Mouse (Mus musculus) c-Kit-negative CD71-positive TER-119-positive erythroid progenitor cells, embryonic 14.5 days (primary cell): ENCODE results near the gene Zfp420.
A peak's percentile ranks its signal among the peaks of the same experiment; 100 is the strongest.
"Not testable (repeated sequence)": the region's sequence is repeated elsewhere in the genome, so short reads cannot be mapped to it uniquely, and the experiment has no call there.

Experiments
- DNase-seq: peaks from one replicate; pipeline ENCODE4 v3.0.0-alpha.2; 2013; ENCODE audit warnings: low read depth, low spot score

The Zfp420 gene

DNA sequence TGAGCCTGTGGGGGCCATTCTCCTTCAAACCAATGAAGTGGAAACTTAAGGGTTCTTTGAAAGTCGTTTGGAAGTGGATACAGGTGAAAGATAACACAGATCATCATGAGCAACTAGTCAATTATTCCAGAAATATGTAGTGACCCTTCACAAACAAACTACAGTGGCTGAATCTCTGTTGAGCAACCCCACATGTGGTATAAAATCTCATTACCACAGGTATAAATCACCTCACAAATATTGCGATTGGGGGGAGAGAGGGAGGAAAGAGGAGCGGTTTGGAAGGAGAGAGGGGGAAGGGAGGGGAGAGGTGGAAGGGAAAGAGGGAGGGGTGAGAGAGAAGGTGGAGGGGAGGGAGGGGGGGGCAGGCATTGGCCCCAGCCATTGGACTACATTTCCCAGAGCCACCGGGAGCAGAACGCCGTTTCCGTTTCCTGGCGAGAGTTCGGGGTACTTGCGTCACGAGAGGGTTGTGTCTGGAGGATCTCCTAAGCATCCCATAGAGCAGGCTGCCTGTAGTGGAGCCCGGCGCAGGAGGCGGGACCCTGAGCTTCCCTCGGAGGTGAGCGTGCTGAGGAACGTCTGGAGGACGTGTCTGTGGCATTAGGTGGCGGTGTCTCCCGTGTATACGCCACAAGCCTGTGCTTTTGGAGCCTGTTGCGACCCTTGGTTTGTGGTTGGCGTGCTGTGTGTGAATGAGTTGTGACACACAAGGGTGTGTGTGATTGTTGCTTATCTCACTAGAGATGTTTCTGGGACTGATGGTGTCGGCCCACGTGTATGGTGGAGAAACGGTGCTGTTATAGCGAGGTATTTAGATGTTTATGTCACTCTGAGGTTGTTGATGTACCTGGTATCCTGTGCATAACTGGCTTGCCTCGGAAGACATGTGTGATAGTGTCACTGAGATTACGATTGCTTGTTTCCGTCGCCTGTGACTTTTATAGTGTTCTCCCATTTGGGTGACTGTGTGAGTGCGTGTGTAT, at the start of gene Zfp420:
Gene Zfp420 (plus strand): TSS at position 448 of the 986 bp plus-strand sequence.
- no peak for DNase-seq

DNA sequence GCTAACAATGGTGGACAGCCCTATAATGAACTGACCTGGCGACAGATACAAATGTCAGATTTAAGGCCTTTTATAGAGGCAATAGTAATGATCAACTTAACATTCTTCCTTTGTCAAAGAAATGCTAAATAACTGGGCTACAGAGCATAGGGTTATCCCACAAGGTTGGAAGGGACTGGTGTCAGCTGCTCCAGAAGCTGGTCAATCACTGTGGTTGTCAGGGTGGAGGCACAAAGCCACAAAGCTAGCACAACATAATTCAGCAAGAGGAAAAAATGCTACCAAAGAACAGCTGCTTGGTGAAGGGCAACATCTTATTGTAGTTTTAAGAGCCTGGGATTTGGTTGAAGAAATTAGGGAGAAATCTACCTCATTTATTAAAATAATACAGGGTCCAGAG, 47.5 kb upstream of the Zfp420 start:
- no peak for DNase-seq

DNA sequence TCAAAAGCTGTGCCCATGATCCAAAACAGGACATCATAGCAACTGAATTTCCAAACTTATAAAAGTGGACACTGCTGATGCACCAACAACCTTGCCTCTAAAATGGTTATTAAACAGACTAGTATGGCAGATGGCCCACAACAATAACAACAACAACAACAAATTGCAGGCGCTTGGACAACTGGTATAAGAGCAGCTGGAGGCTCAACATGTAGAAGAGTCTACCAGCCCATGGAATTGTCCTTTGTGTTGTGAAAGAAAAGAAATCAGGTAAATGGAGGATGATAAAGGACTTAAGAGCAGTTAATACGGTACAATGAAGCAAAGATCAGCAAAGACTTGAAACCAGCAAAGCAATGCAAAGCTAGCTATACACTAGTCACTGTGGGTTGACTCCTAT, 45.4 kb upstream of the Zfp420 start:
- DNase-seq: no peak

DNA sequence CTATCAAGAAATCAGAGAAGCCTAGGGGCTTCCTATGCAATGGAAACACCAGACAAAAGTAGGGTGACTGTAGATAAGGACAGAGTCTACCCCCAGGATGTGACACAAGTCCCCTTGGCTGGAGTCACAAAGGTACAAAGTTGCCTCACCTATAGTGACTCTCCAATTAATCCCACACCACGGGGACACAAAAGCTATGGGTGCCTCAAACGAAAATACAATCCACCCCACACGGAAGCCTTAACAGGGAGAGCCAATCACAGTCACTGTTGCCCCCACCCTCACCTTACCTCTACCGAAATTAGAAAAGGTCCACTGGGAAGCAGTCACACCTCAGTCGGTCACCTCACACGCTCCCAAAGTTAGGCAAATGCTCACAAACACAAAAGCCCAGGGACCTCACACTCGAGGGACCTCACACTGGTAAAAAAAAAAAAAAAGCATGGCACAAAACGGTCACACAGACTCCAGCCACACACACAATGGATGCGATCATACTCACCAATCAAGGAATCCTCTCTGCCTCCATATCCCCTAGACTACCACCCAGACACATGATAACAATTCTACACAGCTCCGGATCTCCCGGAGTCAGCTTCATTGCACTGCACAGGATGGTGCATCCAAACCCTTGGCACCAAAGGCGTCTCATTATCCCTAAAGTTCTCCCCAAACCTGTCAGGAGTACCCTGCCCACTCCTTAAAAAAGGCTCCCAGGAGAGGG, 44.6 kb upstream of the Zfp420 start:
- no peak for DNase-seq

DNA sequence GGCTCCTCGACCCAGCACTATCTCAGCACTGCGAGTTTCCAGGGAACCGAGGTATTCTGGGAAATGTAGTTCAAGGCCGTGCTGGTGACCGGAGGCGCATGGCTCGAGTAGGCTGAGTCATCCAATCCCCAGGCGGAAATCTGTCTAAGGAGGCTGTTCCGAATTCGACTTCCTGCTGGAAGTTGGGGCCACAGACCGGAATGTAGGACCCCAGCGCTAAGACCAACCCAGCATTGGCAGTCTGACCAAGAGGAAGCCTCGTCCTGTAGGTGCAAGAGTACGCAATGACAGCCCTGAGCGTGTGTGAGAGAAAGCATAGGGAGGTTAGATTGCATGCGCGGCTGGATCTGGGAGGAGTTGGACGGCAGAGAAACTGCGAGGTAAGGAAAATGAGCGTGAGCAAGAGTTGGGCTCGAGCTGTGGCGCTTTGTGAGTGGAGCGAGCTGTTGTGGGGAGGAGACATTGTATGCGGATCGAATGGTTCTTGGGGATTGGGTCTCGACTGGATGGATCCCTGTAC, 43.8 kb upstream of the Zfp420 start, which contains the start of gene Zfp790:
Gene Zfp790 (plus strand): TSS at position 205 of the 520 bp plus-strand sequence.
- DNase-seq: peak; percentile 84

DNA sequence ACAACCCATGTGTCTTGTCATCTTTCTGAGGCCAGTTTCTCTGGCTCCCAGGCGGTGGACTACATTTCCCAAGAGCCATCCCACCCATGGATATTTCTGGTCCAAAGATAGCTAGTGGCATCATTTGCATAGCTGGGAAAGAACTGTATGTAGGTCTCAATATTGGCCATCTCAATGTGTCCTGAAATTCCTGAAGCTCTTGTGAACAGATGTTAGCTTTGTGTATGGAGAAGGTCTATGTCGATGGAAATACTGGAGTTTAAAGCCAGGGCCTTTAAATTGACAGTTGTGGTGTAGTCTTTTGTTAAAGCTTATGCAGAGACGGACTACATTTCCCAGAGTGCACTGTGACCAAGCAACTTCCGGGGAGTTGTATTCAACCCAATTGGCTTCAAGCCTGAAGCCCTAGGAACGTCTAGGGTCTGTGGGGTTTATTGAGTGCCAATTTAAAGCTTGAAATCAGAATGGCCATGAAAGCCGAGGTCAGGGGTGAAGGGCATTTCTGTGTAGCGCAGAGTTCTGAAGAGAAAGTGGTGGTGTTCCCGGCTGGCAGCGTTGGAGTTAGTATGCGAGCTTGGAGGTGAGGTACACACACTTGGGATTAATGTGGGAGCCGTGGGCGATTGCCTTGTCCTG, 41.0 kb upstream of the Zfp420 start:
- peak; percentile 70 for DNase-seq

DNA sequence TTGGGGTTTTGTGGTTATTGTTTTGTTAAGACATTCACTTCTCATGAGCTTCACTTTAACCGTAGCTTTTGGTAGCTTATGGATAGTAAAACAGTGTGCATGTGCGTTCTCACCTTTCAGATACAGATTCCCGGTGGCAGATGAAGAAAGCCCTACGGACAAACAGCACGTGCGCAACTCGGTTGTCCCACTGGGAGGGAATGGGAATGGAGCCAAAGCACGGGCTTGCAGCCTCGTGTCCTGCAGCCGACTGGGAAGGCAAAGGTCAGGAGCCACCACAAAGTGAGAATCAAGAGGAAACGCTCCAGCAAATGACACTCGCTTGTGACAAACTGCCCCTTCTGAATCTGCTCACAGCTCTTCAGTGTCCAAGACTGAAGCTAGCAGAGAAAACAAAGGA, 31.8 kb upstream of the Zfp420 start:
- no peak for DNase-seq

DNA sequence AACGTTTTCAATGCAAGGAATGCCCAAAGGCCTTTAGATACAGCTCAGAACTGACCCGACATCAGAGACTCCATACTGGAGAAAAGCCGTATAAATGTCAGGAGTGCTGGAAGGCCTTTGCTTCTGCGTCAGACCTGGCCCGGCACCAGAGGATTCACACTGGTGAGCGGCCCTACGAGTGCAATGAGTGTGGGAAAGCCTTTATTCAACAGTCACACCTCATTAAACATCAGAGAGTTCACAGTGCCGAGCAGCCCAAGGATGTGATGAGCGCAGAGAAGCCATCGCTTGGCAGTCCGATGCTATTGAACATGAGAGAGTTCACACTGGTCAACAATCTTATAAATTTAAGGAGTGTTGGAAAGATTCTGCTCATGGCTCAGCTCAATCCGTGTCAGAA, 30.0 kb upstream of the Zfp420 start:
- DNase-seq: no peak

DNA sequence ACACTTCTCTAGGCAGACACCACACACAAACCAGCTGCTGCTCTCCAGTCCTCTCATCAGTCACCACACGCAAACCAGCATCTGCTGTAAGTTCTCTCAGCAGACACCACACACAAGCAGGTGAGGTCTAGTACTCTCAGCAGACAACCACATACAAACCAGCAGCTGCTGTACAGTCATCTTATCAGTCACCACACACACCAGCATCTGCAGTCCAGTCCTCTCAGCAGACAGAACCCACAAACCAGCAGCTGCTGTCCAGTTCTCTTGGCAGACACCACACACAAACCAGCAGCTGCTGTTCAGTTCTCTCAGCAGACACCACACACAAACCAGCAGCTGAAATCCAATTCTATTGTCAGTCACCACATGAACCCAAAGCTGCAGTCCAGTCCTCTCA, 23.0 kb upstream of the Zfp420 start:
- no peak for DNase-seq

DNA sequence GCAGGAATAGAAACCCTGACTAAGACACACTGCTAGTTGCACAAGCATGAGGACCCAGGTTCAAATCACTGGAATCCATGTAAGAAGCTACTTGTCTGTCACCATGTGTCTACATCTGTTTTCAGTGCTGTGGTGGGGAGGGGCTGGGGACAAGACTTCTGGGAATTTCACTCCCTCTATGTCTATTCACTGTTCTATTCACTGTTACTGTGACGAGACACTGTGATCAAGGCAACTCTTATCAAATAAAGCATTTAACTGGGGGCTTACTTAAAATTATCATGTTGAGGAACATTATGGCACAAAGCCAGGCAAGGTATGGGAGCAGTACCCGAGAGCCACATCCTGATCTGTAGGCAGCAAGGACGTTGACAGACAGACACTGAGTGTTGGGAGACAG, 20.5 kb upstream of the Zfp420 start:
- DNase-seq: no peak

DNA sequence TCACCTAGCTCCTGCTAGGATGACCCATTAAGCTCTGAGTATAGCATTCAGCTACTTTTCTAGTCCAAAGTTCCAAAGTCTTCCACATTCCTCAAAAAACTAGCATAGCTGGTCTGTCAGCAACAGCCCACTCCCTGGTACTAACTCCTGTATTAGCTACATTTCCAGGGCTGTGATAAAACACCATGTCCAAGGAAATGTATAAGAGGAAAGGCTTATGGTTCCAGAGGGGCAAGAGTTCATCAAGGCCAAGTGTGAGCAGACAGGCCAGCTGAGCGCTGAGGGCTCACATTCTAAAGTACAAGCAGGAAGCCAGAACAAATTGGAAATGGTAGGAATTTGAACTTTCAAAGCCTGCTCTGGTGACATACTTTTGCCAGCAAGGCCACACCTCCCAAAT, 17.7 kb upstream of the Zfp420 start:
- no peak for DNase-seq

DNA sequence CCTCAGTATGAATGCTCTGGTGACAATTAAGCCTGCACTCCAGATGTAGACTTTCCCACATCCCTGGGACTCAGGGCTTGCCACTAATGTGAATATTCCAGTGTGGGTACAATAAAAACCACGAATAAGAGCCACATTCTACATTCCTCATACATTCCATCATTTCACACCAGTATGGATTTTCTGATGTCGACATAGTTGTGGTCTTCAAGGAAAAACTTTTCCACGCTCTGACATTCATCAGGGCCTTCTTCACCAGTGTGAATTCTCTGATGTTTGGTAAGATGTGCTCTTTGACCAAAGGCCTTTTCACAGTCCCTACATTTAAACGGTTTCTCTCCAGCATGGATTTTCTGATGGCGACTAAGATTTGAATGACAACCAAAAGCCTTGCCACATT, 15.2 kb upstream of the Zfp420 start:
- no peak for DNase-seq

DNA sequence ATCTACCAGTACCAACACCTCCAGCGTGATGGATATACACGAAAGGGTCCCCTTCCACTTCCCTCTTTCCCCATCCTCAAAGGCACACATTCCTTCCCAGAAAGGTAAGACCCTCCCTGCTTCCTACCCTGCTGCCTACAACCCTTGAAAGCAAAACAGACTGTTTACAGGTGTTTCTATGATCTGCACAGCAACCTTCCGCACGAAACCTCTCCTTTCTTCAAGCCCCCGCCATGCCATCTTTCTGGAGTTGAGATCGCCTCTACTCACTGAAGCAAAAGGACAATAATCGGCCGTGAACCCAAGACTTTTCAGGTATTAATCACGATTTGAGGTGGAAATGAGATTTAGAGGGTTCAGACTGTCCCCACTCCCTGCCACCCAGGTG, 7.0 kb upstream of the Zfp420 start:
- no peak for DNase-seq

DNA sequence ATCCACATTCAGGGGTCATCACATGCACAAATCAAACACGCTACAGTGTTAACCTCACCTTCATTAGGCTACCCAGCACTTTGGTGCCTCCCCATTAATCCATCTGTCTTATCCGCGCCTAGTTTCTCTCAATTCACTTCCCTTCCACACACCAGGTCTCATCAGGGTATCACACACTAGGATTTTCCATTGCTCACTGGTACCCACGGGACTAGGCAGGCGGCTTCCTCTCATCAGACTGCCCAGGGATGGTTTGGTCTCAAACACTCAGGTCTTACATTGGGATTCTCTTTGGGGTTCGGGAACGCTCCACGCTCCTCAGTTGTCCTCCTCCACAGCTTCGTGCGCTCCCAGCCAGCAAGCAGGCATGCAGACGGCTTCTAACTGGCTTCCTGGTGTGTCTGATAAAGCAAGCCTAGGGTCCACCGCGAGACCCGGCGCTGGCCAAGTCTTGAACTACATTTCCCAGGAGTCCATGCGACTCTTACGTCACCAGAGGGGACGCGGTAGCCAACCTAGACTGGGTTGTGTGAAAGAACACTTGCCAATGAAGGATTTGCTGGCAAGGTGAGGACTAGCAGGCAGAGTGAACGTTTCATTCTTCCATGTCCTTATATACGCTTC, 6.4 kb upstream of the Zfp420 start, which contains the start of gene Zfp940:
Gene Zfp940 (minus strand): TSS at position 451 of the 624 bp plus-strand sequence.
- peak; percentile 26 for DNase-seq

DNA sequence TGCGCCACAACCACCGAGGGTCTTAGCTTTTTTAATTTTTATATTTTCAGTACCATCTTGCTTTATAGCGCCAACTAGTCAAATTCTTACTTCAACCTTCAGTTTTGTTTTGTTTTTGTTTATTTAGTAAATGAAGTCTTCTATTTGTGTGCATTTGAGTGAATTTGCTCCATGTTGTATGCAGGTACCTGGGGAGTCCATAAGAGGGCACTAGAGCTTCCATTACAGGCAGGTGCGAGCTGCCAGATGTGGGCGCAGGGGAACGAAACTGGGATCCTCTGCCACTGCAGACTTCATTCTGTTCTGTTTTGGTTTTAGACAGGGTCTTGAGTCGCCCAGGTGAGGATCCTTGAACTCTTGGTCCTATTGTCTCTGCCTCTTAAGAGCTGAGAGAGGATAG, 1.9 kb downstream of the Zfp420 start:
- DNase-seq: no peak

DNA sequence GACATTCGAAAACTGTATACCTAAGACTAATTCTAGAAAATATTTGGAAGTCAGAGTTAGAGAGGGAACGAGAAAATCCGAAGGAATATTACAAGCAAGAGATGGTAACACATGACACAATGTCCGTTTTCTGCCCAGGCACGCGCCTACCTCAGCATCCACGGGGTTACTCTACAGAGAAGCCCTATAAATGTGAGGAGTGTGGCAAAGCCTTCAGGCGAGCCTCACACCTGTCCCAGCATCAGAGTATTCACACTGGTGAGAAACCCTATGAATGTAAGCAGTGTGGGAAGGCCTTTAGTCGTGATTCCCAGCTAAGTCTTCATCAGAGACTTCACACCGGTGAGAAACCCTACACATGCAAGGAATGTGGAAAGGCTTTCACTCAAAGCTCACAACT, 14.5 kb downstream of the Zfp420 start:
- no peak for DNase-seq

DNA sequence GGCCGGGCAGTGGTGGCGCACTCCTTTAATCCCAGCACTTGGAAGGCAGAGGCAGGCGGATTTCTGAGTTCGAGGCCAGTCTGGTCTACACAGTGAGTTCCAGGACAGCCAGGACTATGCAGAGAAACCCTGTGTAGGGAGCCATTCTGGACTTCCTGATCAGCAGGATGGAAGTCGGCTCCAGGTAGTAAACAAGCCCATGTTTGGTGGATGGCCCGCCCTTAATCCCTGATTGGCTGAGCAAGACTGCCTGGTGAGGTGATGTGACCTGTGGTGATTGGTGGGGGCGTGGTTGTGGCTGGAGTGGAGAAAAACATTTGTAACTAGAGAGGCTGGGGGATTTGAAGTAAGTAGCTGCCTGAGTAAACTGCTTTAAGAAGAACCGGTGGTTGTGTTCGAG, 17.8 kb downstream of the Zfp420 start:
- DNase-seq: not testable (repeated sequence)

DNA sequence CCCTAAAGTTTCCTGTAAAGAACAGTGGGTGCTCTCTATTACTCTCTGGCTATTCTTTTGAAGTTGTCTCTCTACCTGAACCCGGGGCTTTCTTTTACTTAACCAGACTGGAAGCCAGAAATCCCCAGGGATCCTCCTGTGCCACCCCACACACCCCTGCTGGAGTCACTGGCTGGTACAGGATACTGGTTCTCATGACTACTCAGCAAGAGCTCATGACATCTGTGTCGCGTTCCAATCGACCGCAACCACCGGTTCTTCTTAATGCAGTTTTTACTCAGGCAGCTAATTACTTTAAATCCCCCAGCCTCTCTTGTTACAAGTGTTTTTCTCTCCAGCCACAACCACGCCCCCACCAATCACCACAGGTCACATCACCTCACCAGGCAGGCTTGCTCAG, 20.3 kb downstream of the Zfp420 start:
- DNase-seq: no peak

DNA sequence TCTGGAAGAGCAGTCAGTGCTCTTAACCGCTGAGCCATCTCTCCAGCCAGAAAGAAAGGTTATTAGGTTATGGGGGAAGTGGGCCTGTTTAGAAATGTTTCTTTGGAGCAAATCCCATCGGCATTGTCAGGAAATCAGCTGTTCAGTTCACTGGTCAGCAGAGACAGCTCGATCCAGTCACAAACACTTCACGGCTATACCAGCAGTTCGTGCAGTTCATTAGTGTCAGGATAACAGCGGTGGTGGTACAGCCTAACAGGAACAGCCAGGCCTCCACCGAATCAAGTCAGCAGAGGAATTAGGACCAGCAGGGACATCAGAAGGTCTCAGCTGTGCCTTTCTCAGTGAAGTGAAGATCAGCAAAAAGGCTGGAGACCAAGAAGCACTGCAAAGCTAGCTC, 21.1 kb downstream of the Zfp420 start:
- DNase-seq: no peak

DNA sequence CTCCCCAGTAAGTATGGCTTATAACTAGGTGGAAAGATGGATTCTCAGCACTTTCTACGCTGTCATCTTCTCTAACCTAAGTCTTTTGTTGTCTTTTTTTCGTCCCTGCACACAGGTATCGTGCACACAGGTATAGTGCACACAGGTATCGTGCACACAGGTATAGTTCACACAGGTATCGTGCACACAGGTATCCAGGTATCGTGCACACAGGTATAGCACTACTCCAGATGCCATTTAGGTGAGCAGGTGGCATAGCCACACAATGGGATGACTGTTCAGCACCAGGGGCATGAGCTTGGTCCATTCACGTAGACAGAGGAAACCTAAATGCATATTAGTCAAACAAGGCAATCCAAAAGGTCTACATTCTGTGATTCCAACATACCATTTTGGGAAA, 30.7 kb downstream of the Zfp420 start:
- no peak for DNase-seq

DNA sequence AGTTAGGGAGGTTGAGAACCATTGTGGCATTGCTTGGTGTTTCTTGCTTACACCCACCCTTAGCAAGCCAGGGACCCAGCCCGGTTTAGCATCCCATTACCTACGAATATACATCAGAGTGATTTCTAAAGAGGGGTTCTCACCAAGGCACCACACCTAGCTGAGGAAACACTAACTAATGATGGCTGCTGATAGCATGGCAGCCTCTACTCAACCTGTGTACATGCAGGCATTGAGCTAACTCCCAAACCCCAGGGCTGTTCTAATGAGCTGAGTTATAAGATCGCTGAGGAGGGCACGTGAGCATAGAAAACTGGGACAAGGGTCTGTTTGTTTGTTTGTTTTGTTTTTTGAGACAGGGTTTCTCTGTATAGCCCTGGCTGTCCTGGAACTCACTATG, 33.0 kb downstream of the Zfp420 start:
- no peak for DNase-seq

DNA sequence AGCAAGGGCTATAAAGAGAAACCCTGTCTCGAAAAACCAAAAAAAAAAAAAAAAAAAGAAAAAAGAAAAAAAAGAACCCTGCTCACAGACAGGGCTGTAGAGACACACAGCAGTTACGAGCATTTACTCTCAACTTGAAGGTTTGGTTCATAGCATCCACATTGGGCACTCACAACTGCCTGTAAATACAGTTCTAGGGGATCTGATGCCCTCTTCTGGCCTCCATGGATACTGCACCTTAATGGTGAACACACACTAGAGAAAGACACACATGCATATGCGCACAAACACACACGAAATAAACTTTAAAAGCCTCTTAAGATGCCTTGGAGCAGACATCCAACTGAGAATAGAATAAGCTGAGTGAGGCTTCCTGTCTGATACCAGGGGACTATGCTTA, 38.6 kb downstream of the Zfp420 start:
- DNase-seq: no peak
